Mouse (Mus musculus) liver, postnatal 0 days (tissue): ENCODE results near the gene Vmn2r27.

Source experiments
- CTCF ChIP-seq: sonication (generic); IDR thresholded peaks from 2 replicates; pipeline ENCODE4 v1.5.1; 2016; ENCODE audit warnings: antibody characterized with exemption, low read depth
- EP300 ChIP-seq: IDR thresholded peaks from 2 replicates; pipeline ENCODE4 v1.6.1; 2016; ENCODE audit warnings: antibody characterized with exemption, low read depth, mild to moderate bottlenecking

- TF ChIP-seq CTCF (no peak), EP300 (no peak)
These were observed 46.0 kb upstream of the Vmn2r27 start for GRCm38 (mm10) chr6:124277641-124278040.
